In the genomic region with DNA sequence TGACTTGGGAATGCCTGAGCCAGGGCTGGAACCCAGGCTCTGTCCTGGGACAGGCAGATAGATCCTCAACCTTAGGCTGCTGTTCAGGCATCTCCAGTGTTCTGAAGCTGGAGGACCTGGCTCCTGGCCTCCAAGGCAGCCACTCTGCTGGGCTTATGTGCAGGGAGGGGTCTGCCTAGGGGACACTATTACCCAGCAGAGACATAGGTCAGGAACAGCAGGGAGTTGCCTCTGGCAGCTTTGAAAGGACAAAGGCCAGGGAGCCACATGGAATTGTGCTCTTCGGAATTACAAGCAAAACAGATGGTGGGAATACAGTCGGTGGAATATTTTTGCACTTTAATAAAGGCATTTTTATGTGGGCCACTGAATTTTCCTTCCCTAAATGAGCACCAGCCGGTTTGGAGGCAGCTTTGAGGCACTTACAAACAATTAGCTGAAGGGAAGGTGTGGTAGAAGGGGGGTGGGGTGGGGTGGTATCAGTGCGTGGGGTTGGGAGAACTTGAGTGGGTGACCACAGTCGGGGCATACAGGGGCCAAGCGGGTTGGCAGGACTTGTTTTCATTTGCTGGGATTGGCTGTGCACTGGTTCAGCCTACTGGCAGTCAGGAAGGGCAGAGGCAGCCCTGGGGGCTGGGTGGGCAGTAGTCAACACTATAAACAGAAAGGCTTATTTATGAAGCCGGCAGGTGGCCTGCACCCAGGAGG, we compare ENCODE assay signal across 10 mouse cellular contexts. TPM values are rescaled to one million over a fixed set of nuclear protein-coding genes. Genes with fewer than 3 reads are reported as not detected.
DNase-seq lines count a peak whose midpoint lies in the region; ATAC-seq and TF ChIP-seq lines count a peak whose summit lies in the region.
"Had no signal": no experiment of that assay in that cellular context is flagged by ENCODE, and none has a peak within 500 bp of the region (broad histone marks: within the 10 kb centered on the region; RNA-seq: fewer than 3 reads in every experiment).

No protein-coding gene starts in this region.

- TF ChIP-seq CTCF in left cerebral cortex, adult 2 months (IDR thresholded peaks at IDR 0.05) = no peak
- no peak for TF ChIP-seq CTCF in cortical plate, adult 2 months (IDR thresholded peaks at IDR 0.05; ENCODE audit: extremely low read depth, insufficient read depth, low read length)
- TF ChIP-seq CTCF in forebrain, postnatal 0 days (IDR thresholded peaks at IDR 0.05; ENCODE audit: low read depth) = no peak

- intact Hi-C loops in left cerebral cortex, adult 2 months (cut with DNase I) = loop anchor here (2.0 kb wide), 1 partner anchor 34 kb away; no protein-coding TSS in a partner anchor
- intact Hi-C loops in left cerebral cortex, postnatal 4 days (cut with DNase I) = no loop called here

- peak; percentile 28 for ATAC-seq in forebrain, postnatal 0 days
- peak; percentile 32; the same call in 1 of the 2 replicates for ATAC-seq in midbrain, embryonic 12.5 days (ENCODE audit: low FRiP score, low read depth)
- ATAC-seq: intestine, embryonic 16.5 days had no signal

- no peaks in the 10 kb centered on the region for H3K27me3 ChIP-seq in forebrain, postnatal 0 days (ENCODE audit: insufficient read depth, low read length)
- H3K27me3 ChIP-seq in midbrain, embryonic 12.5 days = no peaks in the 10 kb centered on the region; the same call in none of the 2 replicates
- H3K27me3 ChIP-seq in heart, embryonic 10.5 days (ENCODE audit: insufficient read depth, poor library complexity, severe bottlenecking) = 0 out of 2 replicates have a peak, but pooled peaks cover 8% of the 10 kb centered on the region

- H3K27ac ChIP-seq in left cerebral cortex, adult 2 months = peak overlapping the region; percentile 73
- peak overlapping the region; percentile 43; the same call in 1 of the 2 replicates for H3K27ac ChIP-seq in cortical plate, adult 2 months (ENCODE audit: insufficient read depth, low read length)
- peak overlapping the region; percentile 74 for H3K27ac ChIP-seq in forebrain, postnatal 0 days (ENCODE audit: low read depth, low read length)
- H3K27ac ChIP-seq in midbrain, embryonic 12.5 days (replicated peaks) = peak overlapping the region; percentile 56
- H3K27ac ChIP-seq in heart, embryonic 10.5 days = no peak overlapping the region

- DNase-seq in left cerebral cortex, adult 2 months (ENCODE audit: extremely low spot score in 1 of 2, low spot score in 2 of 2) = no peak
- DNase-seq in left cerebral cortex, postnatal 4 days = no peak
- peak; percentile 55 for DNase-seq in forebrain, postnatal 0 days
- DNase-seq in heart, embryonic 10.5 days (ENCODE audit: low spot score) = no peak
- no peak for DNase-seq in kidney, postnatal 4 days

- no peaks in the 10 kb centered on the region for H3K9me3 ChIP-seq in forebrain, postnatal 0 days (ENCODE audit: low read length)
- H3K9me3 ChIP-seq in midbrain, embryonic 12.5 days = no peaks in the 10 kb centered on the region
- no peaks in the 10 kb centered on the region for H3K9me3 ChIP-seq in heart, embryonic 10.5 days
- H3K9me3 ChIP-seq: heart, embryonic 12.5 days had no signal

- no peak for TF ChIP-seq POLR2A in cortical plate, adult 2 months (IDR thresholded peaks at IDR 0.05; ENCODE audit: extremely low read depth, insufficient read depth, low read length)

- H3K36me3 ChIP-seq in forebrain, postnatal 0 days (ENCODE audit: insufficient read depth) = no peaks in the 10 kb centered on the region
- H3K36me3 ChIP-seq in midbrain, embryonic 12.5 days = no peaks in the 10 kb centered on the region
- H3K36me3 ChIP-seq in heart, embryonic 10.5 days = no peaks in the 10 kb centered on the region
- H3K36me3 ChIP-seq: heart, embryonic 12.5 days had no signal

- WGBS in forebrain, postnatal 0 days = 23% methylated on average over 7 of the region's 7 CpGs
- WGBS in midbrain, embryonic 12.5 days = 25% methylated on average over 7 of the region's 7 CpGs
- WGBS in heart, embryonic 10.5 days = 33% methylated on average over 7 of the region's 7 CpGs

- no peak overlapping the region for H3K4me3 ChIP-seq in left cerebral cortex, adult 2 months
- no peak overlapping the region for H3K4me3 ChIP-seq in cortical plate, adult 2 months (ENCODE audit: insufficient read depth, low read length)
- no peak overlapping the region for H3K4me3 ChIP-seq in forebrain, postnatal 0 days (ENCODE audit: low read depth, low read length)
- no peak overlapping the region for H3K4me3 ChIP-seq in midbrain, embryonic 12.5 days
- no peak overlapping the region for H3K4me3 ChIP-seq in heart, embryonic 10.5 days
- H3K4me3 ChIP-seq: heart, embryonic 12.5 days had no signal

- peaks cover 7% of the 10 kb centered on the region for H3K4me1 ChIP-seq in cortical plate, adult 2 months (ENCODE audit: control insufficient read depth, insufficient read depth, low read length)
- peaks cover 7% of the 10 kb centered on the region; the same call in 1 of the 2 replicates for H3K4me1 ChIP-seq in forebrain, postnatal 0 days (ENCODE audit: insufficient read depth)
- peaks cover 31% of the 10 kb centered on the region for H3K4me1 ChIP-seq in midbrain, embryonic 12.5 days
- H3K4me1 ChIP-seq in heart, embryonic 10.5 days = peaks cover 16% of the 10 kb centered on the region

- no peak overlapping the region for H3K9ac ChIP-seq in forebrain, postnatal 0 days
- H3K9ac ChIP-seq in midbrain, embryonic 12.5 days (replicated peaks) = no peak overlapping the region
- H3K9ac ChIP-seq: heart, embryonic 12.5 days had no signal

- no peak overlapping the region for H3K4me2 ChIP-seq in forebrain, postnatal 0 days (ENCODE audit: low read depth)
- H3K4me2 ChIP-seq in midbrain, embryonic 12.5 days (replicated peaks) = no peak overlapping the region
- H3K4me2 ChIP-seq: heart, embryonic 12.5 days had no signal

RNA-seq across cellular contexts. Expression of a gene that starts 43.7 kb away (rescaled TPM):
- 100 to 1,000 TPM; 124 TPM for total RNA-seq in left cerebral cortex, adult 2 months (2021)
- total RNA-seq in left cerebral cortex, postnatal 4 days (2021) = 10 to 100 TPM; 87.4 to 88.9 TPM
- 115 and 123 TPM in 2 replicates for polyA plus RNA-seq in cortical plate, adult 2 months (2012; rRNA removed)
- 79.1 and 90.1 TPM in 2 replicates for total RNA-seq in forebrain, postnatal 0 days (2014; rRNA removed)
- polyA plus RNA-seq in forebrain, postnatal 0 days (2015; fragmentation: Nextera tagmentation; extraction: Ambion mirVana) = 44.7 and 61.4 TPM in 2 replicates
- polyA plus RNA-seq in midbrain, embryonic 12.5 days (2016; fragmentation: Nextera tagmentation; extraction: Ambion mirVana) = 7.7 and 8.8 TPM in 2 replicates
- polyA plus RNA-seq in heart, embryonic 10.5 days (2016; fragmentation: Nextera tagmentation; extraction: Ambion mirVana) = 0.06 and 0.11 TPM in 2 replicates
- total RNA-seq: common myeloid progenitor, adult 5-6 weeks had no signal
